Mouse (Mus musculus) inflammation-experienced regulatory T-cells, adult 6 months (primary cell): ENCODE data around the gene Fam19a5. TPM values are rescaled to one million over a fixed set of nuclear protein-coding genes. Genes with fewer than 3 reads are reported as not detected.

Experiments used
- ATAC-seq: one replicate; pipeline ENCODE4 v1.8.0; 2017
- polyA plus RNA-seq, 3 experiments: library from polyadenylated mRNA; unstranded; fragments of 100-300 nt; shearing (Covaris generic); gene quantifications; one replicate each; pipeline ENCODE4 v1.2.1; 2017

Gene Fam19a5
- polyA plus RNA-seq, 3 experiments from 2014 or later, result not detected

DNA sequence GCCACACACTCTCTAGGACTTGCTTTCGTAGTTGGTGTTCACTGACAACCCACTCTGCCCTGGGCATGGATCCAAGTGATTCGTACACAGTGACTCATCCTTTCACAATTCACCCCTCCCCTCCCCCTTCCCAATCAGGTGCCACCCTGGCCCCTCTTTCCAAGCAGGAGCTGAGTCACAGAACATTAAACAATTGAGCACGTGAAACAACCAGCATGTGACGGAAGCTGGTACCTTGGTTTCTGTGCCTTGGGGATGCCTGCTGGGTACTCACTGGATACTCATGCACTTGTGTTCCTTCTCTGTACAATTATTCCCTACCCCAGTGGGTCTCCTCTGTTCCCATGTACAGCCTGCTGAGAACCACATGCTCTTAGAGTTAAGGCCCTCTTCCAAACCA lies 53.0 kb downstream of the Fam19a5 start:
- no peak for ATAC-seq

DNA sequence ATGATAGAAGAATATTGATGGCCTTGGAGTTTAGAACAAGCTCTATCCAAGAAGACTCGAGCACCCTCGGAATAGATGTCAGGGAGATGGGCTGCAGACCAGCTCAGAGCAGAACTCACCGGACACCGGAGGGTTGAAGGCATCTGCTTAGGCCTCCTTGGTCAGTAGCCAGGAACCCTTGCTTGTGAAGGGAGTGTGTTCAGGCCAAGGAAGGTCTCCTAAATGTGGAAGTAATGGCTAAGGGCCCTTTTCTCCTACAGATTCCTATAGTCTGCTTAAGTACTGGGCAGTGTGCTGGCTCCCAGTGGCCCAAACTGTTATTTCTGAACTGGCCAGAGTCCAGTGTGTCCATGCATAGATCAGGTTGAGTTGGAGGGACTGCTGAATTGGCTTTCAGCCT lies 53.7 kb downstream of the Fam19a5 start:
- ATAC-seq, result no peak

DNA sequence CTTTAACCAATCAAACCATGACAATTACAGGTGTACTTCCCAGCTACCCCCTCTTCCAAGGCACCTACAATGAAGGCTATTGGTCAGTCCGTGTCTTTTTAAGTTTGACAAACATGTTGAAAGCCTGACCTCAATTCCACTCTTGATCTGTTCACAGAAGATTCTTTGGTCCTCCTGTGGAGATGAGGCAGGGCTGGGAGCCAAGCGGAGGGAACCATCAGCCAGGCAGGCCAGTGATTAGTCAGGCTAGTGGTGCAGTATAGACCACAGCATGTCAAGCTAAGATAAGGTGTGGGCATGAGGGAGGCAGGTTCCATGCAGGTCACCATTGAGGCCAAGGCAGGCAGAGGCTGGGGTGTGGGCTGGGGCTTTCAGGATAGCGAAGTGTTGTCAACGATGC lies 54.5 kb downstream of the Fam19a5 start:
- ATAC-seq, result no peak

DNA sequence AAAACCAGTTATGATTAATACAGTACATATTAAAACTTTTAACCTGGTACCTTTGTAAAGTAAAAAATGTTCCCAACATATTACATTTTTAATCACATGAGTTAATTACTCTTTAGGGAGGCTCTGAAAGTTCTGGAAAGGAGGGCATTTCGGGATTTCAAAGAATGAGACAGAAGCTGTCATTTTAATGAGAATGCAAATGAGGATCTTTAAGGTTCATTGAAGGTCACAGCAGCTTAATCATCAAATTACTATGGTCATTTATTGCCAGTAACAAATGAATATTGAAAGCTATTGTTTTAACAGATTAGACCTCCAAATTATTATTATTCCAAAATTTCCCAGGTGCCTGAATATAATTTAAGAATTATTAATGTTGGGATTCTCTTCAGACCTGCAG lies 59.2 kb downstream of the Fam19a5 start:
- ATAC-seq, result no peak

DNA sequence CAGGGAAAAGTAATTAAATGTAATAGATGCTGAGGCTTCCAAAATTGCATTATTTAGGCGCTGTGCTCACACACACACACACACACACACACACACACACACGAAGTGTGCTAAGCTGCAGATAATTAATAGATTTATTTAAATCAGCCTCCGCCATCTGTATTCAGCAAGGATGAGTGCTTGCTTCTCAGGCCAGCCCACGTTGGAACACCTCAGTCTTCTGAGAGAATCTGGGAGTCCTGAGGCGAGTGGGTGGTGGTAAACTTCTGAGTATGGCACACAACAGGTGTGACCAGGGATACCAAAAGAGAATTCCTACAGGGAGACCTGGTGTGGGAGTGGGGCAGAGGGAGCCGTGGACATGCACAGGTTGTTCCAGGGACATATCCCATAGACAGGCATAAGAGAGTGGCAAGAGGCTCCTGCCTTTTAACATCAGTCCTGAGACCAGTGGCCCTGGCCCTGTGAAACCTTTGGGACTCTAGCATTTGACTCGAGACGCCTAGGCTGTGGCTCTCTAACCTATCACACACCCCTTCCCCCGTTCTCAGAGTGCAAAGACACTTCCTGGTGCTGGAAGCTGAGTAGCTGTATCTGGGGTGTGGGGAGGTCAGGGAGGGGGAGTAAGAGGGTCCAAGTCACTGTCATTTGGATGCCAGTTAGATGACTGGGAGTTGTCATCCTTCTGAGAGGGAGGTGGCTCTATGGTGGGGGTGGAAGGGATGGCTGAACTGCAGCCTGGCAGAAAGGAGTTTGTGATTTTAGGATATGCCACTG lies 61.6 kb downstream of the Fam19a5 start:
- no peak for ATAC-seq

DNA sequence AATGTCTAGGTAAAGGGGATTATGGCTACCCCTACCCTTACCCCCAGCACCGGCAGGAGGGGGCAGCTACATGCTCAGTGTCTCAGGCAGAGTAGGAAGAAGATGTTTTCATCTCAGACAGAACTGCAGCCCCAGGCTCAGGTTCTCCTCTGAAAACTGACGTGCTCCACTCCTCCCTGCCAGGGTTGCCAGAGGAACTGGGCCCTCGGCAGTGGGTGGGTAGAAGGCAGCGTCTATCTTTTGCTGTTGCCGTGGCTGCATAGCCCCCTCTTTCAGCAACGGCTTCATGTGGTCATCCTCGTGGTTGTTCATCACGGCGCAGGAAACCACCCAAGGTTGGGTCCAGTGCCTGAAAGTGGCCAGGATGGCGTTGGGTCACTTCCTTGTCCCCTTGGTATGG lies 62.6 kb downstream of the Fam19a5 start:
- ATAC-seq, result no peak

DNA sequence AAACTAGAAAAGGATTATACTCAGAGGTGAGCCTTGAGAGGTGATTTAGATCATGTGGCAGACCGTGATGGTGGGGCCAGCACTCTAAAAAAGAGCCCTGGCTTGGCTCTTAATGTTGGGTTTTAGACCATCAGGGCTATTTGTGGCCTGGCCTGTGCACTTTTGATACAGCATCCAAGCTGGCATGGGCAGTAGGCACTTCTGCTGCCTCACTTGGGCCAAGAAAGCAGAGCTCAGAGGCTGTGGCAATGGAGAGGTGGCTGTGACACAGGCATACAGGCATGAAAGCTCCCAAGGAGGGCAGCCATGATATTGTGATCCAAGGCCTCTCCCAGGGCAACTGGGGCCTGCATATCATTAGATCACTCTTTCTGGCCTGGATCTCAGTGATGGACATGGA lies 65.1 kb downstream of the Fam19a5 start:
- ATAC-seq, result no peak

DNA sequence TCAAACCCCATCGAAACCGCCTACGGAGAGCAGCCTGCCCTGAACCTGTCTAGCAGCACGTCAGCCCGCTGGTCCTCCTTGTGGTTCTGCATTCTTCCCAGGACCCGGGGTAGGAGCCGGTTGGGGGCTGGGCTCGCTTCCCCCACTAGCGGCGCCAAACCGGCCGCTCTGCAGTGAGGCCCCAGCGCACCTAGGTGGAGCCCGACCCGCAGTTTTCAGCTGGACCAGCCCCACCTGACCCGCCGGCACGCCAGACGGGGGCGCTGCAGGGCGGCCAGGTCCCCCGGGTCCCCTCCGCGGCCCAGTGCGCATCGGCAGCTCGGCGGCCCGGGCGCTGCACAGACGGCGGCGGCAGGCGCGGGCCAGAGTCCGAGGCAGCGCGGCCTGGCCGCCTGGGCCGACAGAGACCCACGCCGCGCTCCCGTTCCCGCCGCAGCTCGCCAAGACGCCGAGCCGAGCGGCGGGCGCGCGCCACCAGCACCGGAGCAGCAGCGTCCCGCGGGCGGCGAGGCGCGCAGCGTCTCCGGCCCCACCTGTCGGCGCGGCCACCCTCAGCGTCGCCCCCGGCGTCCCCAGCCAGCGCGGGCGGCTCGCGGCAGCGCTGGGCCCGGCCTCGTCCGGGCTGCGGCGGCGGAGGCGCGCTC lies 80.0 kb downstream of the Fam19a5 start:
- no peak for ATAC-seq

DNA sequence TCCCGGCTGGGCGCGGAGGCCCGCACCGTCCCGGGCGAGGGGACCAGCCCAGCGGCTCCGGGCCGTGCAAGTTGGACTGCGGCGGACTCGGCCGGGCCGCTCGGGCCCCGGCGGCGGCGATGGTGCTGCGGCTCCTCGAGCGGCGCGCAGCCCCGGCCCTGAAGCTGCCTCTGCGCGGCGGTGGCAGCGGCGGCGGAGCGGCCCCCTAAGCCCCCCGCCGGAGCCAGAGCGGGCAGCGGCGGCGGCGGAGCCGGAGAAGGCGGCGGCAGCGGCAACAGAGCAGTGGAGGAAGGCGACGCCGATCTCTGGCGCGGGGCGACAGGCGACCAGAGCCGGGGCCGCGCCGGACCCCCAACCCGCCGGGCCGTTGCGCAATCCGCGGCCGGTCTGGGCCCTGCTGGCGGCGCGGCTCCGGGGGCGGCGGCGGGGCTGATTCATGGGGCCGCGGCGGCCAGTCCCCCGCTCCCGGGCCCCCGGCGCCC lies 80.6 kb downstream of the Fam19a5 start:
- no peak for ATAC-seq

DNA sequence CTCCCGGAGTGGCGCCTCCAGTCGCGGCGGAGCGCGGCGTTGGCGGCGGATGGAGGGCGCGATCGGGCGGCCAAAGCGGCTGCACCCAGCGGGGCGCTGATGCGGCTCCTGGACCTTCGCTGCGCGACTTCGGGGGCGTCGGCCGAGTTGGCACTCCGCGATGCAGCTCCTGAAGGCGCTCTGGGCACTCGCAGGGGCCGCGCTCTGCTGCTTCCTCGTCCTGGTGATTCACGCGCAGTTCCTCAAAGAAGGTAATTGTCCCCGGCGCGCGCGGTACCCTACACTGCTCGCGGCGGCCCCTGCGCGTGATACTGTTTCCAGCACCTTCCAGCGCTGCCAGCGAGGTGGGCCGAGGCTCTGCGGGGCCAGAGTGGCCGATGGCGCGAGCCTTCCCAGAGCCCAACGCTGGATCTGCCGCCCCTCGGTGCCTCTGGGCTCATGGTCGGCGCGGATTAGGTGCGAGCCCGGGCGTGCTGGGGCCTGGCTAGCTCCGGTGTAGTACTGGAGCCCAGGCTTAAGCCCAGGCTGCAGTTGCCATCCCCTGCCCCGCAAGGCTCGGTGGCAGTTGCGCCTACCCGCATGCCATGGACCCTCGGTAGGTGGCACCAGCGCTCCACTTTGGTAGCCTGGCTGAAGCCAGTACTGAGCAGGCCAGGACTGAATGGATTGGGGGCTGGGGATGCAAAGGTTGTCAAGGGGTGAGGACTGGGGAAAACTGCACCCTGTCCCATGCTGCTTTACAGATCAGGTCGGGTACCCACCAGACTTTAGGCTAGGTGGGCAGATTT lies 81.3 kb downstream of the Fam19a5 start:
- ATAC-seq, result no peak

DNA sequence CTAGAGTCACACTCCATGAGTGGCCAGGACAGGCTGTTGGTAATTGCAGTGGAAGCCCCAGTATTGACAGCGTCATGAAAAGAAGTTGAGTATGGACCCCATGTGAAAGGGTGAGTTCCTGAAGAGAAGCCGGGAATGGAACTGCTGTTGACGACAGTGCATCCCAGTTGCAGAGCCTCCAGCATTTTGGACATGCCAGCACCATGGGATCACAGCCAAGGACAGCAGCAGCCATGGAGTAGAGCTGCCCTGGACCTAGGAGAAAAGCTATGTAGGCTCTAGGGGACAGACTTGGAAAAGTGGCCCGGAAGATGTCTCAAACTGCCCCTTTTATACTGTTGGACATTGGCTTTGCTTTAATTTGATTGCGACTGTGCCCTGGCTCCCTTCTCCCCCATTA lies 91.2 kb downstream of the Fam19a5 start:
- no peak for ATAC-seq

DNA sequence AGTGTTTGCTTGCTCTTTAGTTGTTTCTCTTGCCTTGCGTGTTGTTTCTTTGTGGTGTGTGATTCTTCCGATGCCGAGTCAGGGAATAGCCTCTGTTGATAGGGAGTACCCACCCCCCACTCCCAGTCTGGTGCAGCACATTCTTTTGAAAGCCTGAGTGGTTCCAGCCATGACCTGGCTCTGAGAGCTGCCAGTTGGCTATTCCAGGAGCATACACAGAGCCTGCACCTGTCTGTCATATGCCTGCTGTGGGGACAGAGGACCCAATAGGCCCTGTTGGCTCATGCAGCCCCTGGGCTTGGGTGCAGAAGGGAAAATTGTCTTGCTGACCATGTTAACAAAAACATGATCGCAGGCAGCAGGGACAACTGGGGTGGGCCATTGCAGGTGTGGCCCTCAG lies 92.3 kb downstream of the Fam19a5 start:
- ATAC-seq, result no peak

DNA sequence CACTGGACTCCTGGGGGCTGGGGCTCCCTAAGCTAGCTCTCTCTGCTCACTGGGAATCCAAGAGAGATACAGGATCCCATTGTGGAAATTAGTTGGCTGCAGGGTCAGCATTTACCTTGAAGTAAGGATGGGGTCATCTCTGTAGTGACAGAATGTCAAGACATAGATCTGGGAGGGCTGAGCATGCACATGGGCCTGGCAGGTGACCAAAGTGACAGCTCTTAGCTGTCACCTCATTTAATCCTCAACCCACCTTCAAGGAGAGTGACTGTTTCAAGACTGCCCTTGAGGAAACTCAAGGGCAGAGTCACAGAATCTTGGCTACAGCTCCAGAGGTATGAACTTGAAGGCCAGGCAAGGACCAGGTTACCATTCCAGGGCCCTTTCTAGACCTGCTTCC lies 93.1 kb downstream of the Fam19a5 start:
- ATAC-seq, result no peak

DNA sequence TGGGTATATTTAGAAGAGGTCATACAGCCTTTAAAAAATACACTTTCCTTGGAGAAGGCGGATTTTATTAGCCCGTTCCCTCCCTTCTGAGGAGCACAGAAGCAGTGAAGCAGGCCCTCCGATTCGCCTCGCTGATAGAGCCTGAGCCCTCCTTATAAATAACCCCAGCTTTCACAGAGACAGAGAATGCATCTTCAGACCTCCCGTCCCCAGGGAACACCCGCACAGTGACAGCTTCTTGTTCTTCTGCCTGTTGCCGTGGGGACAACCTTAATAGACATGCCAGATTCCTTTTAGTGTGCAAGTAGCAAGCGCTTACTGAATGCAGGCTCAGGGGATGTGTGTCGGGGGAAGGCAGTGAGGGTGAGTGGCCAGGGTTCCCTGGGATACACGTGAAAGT lies 94.2 kb downstream of the Fam19a5 start:
- no peak for ATAC-seq

DNA sequence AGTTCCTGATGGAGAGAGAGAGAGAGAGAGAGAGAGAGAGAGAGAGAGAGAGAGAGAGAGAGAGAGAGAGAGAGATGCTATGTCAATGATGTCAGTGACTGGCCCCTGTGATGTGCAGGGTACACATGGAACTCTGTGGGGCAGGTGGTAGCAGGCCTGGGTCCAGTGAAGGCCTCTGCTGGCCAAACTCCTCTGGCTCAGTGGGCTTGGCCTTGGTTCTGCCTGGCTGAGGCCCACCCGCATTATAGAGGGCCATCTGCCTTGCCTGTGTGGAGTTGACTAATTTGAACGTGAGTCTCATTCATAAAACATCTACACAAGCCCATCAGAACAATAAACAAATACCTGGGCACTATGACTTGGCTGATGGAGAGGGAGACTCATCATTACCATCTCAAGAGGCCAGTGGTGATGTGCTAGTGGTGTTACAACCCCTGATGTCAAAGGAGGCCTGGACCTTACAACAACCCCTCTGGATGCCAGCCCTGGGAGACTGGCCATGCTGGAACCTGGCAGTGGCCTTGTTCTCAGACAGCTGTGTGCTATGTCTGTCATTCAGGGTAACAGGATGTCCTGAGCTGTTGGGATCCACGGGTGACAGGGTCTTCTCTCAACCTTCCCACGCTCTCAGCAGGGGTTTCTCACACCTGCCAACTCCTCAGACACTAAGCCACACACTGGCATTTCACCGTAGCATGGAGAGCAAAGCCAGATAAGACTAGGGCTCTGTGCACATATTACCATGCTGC lies 102.4 kb downstream of the Fam19a5 start:
- ATAC-seq, result no peak

DNA sequence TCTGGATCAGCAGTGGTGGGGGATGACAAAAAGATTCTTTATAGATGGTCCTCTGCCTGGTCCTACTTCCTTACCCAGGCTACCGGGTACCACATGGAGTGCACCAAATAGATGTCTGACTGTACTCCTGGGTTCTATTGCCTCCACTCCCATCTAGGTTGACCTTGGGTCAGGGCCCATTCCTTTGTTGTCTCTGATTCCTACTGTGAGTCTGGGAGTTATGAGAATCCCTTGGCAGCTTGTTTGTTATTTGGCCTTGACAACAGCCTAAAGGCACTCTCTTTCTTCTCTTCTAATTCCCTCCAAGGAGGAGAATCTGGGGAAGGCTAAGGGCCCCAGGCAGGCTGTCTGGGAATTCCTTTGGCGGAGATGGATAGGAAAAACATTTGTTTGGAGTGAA lies 105.6 kb downstream of the Fam19a5 start:
- ATAC-seq, result no peak

DNA sequence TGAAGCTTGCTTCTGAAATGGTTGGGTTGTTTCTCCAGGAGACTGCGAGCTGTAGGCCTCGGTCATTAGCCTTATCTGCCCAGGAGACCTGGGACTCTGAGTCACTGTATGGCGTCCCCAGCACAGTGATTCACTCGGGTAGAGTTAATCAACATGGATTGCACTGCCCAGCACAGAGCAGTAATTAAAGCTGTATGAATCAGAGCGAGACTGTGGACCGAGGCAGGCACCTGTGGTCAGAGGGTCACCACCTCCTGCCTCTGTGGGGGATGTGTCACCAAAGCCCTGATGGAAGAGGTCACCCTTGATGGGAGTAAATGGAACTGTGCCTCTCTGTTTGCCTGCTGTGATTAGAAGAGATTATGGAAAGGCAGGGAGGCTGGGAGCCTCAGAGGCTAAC lies 110.5 kb downstream of the Fam19a5 start:
- ATAC-seq, result no peak

DNA sequence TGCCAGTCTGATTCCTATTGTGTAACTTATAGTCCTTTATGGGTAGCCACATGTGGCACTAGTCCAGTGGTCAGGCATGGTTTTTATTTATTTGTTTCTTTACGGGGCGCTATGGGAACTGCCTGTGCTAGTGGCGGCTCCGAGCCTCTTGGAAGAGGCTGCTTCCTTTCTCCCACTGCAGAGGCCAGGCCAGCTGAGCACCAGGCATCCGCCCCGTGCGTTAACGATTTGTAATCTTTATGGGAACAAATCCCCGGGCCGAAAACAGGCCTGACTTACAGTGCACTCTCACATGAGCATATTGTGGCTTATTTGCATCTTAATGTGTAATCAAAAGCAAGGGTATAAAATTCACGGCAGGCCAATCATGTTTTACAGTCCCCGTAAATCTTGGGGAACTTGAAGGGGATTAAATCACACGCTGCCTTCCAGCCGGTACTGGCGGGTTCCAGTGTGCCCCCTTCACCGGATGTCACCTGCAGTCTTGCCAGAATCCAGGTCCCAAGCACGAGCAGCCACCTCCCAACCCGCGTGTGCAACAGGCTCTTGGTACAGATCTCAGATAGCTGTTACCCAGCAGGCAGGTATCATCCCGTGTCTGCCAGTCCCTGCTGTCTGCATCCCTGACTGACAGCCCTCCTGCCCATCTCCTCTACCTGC lies 112.5 kb downstream of the Fam19a5 start:
- no peak for ATAC-seq

DNA sequence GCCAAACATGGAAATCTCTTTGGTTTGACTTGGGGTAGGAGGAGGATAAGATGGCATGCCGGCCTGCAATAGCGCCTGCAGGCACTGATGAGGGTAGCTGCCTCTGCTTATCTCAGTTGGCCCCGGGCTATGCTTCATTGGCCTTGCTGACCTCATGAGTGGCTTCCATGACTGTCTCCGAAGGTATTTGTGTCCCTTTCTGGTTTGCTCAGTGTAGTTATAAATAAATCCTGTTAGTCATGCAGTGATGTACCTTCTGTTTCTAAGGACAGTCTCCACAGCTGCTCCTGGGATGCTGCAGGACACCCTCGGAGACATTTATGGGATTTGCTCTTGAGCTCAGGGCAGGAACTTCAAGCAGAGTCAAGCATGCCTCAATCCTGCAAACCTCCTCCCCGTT lies 115.6 kb downstream of the Fam19a5 start:
- ATAC-seq, result no peak

DNA sequence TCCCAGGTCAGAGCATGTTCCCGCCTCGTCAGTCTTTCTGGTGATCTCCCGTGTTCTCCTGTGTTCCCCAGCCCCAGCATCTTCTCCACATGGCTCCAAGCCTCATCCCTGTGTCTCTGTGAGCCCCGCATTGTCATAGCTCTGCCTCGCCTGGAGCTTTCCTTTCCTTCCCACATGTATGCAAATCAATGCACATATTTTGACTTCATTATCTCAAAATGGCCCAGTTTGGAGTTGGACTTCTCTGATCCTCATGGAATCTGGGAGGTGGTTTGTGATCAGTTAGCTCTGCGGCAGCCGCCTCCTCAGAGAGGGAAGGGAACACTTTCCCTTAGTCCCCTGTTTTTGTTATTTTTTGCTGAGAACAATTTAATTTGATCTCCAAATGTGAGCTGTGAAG lies 117.9 kb downstream of the Fam19a5 start:
- no peak for ATAC-seq

DNA sequence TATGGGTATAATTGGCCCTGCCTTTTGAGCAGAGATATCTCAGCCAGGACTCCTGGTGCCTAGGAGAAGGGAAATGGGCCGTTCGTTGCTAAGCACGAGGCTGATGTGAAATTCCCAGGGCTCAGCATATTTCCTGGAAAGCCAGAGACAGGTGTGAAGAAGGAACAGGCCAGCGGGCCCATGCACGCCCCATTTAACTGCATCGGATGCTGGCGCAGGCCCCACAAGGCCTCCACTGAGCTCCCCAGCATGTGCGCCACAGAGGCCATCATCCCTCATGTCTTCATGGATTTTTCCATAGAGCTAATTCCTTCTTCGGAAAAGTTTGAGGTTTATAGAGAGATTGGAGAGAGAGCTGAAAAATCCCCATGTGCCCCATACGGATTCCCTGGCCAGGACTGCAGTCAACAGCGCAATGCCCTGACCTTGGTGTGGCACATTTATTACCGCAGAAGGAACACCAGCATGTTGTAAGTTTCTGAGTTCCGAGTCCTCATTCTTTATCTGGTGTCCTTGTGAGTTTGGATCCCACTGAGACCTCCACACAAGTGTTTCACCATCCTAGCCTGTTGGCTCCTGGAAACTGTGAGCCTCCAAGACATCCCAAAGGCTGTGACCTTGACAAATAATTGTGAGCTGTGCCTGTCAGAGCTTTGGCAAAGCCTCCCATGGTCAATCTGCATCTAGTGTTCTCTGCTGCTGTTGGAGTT lies 122.1 kb downstream of the Fam19a5 start:
- ATAC-seq, result no peak

DNA sequence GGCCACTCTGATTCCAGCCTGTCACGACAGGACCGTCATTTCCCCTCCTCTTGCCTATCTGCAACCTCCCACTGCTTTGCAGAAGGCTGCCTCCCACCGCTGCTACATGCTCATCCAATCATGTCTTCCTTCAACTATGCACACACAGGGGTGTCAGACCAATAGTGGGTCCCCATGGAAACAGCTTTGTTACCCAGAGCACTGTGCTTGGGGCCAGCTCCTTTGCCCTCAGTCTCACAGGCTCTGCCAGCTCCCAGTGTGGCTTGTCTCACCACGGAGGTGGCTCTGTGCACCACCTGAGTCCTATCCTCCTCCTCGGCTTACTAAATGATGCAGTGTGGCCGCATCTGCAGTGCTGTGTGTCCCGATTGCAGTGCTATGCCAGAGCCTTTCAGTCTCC lies 123.3 kb downstream of the Fam19a5 start:
- no peak for ATAC-seq
